Mouse (Mus musculus) MEL-GATA-1-ER (cell line): ENCODE results near the gene Fam169b.

Experiments used
- DNase-seq: peaks from one replicate; pipeline ENCODE4 v3.0.0-alpha.2; 2012; ENCODE audit warnings: low read depth; ENCODE audit errors: extremely low read depth

The Fam169b gene

DNA sequence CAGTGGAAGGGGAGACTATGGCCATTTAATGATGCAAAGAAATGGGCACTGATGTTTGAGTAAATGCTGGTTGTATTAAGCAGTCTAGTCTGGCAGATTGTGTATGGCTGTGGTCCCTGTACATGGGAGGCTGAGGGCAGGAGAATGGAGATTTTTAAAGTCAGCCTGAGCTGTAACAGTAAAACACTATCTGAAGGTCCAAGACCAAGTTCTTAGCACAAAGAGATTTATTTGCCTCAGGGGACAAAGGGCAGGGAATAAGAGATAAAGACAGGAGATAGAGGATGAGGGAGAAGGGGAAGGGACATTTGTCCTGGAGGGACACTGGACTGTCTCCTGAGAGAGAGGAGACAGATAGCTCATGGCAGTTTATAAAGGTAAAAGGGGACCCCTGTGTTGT lies at the start of gene Fam169b:
Fam169b (plus strand) TSS at position 325 of the 400 bp plus-strand sequence.
- DNase-seq, result no peak

DNA sequence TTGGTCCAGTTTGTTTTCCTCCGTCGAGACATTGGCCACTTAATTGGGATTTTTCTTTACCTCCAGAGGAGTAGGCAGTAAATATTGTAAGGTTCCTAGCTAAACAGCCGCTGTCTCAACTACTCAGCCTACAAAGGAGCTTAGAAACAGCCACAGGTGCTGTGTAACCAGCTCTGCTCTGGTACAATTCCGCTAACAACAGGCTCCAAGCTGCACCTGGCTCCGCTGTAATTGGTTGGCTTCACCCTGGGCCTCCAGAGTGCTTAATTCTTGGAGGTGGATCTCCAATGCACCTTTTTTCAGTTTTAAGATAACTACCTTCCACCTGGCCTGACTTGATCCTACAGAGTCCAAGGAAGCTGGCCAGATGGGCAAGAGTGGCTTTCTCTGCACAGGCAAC lies 49.6 kb upstream of the Fam169b start:
- DNase-seq, result no peak

GRCm38 (mm10) chr7:68225427-68226054 lies 48.1 kb upstream of the Fam169b start:
- DNase-seq, result peak; percentile 2

DNA sequence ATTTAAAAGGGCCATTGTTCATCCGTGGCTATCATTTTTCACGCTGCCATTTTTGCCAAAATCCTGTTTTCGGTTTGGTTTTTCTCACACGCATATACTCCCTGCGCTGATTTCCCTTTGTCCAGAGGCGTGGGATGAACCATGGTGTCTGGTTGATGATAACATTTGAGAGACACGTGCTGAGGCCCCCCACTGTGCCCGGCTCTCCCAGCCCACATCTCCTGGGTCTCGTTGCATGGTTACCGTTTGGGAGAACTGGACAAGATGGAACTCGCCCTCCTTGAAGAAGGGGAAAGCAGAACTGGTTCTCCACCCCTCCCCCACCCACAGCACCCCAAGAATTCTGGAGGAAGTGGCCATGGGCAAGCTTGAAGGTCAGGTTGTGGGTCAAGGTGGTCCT lies 46.6 kb upstream of the Fam169b start:
- no peak for DNase-seq

GRCm38 (mm10) chr7:68227621-68228020 lies 46.0 kb upstream of the Fam169b start:
- peak; percentile 4 for DNase-seq

GRCm38 (mm10) chr7:68228491-68228890 lies 45.1 kb upstream of the Fam169b start:
- DNase-seq, result no peak

DNA sequence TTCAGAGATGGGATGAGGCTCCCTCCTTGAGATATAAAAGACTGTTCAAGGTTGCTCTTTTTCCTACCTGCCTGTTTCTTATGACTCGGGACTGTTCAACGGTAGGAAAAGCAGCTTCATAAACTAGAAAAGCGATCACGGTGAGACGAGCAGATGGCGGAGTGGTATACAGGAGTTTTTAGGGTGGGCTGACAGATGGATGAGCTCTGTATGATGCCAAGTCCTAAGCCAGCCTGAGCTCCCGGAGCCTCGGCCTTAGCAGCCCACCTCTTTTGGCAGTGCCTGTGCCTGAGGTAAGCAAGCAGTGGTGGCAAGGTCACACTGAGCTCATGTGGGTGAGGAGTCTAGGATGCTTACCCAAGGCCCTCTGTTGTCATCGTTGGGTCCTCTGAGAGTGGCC lies 42.8 kb upstream of the Fam169b start:
- no peak for DNase-seq

GRCm38 (mm10) chr7:68232521-68232920 lies 41.1 kb upstream of the Fam169b start:
- no peak for DNase-seq

GRCm38 (mm10) chr7:68233619-68234223 lies 39.9 kb upstream of the Fam169b start:
- no peak for DNase-seq

- DNase-seq, result no peak
Observed at GRCm38 (mm10) chr7:68236817-68237216, 36.8 kb upstream of the Fam169b start.

GRCm38 (mm10) chr7:68239220-68239827 lies 34.3 kb upstream of the Fam169b start:
- DNase-seq, result no peak

DNA sequence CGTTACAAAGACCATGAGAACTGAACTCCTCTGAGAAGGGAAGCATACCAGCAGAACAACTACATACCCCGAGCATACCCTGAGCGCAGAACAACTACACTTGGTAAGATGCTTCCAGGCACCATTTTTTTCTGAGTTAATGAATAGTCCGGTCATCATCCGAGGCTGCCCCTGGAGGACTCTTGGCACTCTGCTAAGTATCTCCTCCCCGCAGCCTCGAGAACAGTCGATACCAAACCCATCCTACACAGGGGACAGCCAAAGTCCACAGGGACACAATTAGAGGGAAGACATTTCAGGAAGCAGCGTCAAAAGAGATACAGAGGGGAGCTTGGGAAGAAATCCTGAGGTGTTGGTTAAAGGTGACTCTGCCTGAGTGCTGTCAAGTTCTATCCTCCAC lies 32.4 kb upstream of the Fam169b start:
- DNase-seq, result no peak

GRCm38 (mm10) chr7:68245681-68246080 lies 28.0 kb upstream of the Fam169b start:
- no peak for DNase-seq

DNA sequence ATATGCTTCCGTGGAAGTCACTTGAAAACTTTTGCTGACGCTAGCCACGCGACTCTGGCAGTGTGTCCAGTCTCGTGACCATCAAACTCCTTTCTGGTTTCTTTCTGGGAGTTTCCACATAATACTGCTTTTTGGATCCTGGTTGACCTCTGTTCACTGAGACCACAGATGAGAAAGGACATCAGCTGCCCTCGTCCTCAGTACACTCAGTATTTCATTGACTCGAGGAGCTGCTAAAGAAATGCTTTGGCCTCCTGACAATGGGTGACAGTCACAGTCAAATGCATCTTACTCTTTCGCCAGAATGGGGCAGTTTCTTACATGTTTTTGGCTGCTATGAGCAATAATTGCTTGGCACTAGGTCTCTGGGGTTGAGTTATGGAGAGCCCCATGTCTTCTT lies 27.4 kb upstream of the Fam169b start:
- DNase-seq, result no peak

DNA sequence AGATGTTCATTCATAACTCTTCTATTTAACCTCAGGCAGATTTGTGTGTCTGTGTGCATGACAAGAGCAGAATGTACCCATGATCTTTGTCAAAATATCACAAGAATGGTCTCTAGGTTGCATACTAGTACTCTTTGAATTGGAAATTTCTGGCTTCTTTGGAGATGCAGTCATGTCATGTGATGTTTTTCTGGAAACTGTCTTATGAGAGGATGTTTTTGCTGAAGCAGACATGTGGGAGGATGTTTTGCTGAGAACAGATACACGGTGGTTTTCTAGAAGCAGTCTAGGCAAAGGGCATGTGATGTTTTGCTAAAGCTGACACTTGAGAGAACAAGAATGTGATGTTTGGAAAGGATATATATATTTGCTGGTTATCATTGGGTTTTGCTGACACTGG lies 23.2 kb upstream of the Fam169b start:
- no peak for DNase-seq

DNA sequence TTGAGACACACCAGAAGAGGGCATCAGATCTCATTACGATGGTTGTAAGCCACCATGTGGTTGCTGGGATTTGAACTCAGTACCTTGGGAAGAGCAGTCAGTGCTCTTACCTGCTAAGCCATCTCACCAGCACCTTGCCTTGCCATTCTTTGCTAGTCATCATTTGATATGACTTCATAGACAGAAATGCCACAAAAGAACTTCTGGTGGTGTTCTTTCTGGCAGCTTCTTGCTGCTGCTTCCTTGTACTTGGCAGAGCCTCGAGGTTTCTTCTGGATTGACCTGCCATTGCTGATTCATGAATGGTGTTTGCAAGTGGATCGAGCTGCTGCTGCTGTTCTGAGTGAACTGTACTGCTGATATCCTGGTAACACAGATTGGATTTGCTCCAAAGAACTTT lies 22.7 kb upstream of the Fam169b start:
- no peak for DNase-seq

- no peak for DNase-seq
Observed at GRCm38 (mm10) chr7:68257767-68258166, 15.9 kb upstream of the Fam169b start.

DNA sequence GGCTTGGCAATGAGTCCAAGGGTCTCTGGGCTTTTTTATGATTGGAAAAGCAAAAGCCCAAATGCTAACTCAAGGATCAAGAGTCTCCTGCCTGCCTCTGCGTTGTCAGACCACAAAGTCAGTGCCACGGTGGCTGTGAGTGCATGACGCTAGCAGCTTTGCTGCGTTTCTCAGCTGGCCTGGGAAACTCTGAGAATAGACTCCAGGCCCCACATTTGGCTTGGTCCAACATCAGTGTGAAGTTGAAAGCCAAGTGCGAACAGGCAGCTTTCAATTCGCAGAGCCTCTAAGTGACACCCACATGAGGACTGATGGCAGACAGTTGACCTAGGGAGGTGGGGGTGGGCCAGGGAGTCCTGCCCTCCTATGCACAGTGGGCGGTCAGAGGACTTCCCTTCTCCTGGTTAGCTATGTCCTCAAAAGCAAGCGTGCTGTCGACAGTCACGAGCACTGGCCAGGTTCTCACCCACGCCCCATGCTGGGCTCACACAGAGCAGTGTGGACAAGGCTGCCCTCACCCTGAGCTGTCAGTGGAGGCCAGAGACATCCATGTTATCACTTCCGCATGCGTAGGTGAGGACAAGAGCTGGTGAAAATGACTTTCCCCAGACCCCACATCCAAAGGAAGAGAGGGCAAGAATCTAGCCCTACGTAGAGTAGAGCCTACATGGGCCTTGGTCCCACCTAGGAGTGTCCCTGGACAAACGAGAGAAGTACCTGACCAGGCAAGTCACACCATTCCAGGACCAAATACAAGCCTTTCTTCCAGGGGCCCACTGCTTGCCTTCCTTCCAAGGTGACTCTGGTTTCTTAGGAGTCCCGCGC lies 15.1 kb upstream of the Fam169b start:
- no peak for DNase-seq

DNA sequence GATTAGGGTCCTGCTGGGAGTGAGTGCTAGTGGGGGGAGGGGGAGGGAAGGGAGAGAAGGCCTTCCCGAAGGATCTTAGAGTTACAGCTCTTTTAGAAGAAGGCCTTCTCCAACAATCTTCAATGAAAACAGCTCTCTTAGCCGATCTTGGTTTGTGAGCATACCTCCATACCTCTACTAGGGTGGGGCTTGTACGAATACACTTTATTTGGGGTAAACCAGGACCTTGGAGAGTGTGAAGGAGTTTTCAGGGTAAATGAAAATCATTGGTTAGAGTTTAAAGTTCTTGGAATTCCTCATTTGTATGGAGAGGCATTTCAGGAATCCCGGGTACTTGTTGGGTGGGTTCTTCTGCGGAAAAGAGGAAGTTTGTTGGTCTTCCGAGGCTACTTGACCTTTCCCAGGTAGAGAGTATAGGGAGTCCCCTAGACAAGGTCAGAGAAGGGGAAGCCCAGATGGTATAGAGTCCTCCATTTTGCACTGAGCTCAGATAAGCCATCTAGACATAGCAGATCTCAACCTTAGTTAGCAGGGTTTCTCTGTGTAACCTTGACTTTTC lies 14.0 kb upstream of the Fam169b start:
- no peak for DNase-seq

DNA sequence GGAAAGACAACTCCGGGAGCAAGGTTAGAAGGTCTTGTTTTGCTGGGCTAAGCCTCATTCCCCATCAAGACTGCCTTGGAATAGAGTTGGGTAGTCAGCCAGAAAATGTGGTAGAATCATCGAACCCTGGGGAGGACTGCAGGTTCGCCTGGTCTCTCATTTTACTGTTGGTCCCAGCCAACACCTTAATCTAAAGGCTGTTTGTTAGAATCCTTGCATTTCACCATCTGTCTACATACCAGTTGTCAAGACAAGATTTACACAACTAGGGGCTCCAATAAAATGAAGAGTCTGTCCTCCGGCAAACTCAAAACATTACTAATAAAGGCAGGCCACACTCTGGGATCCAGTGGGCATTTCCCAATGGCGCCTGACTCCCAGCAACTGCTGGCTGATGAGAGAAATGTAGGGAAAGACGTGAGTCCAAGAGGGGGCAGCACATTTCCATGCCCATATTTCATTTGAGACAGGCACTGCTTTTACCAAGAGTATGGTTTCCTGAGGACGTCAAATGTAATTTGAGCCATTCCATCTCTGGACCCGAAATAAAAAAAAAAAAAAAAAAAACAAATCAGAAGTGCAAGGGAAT lies 10.9 kb upstream of the Fam169b start:
- DNase-seq, result no peak

GRCm38 (mm10) chr7:68263346-68264027 lies 10.2 kb upstream of the Fam169b start:
- DNase-seq, result no peak
